Mouse (Mus musculus): ENCODE results near the gene Mobp.

Gene Mobp

GRCm38 (mm10) chr9:120135454-120135853, 14.1 kb upstream of the Mobp start:
- no peak for DNase-seq

- DNase-seq, result peak; percentile 61 to 81
Measured at GRCm38 (mm10) chr9:120140652-120141051, 8.9 kb upstream of the Mobp start.

GRCm38 (mm10) chr9:120144474-120144873, 5.0 kb upstream of the Mobp start:
- DNase-seq, result no peak

GRCm38 (mm10) chr9:120151152-120151551, 1.6 kb downstream of the Mobp start:
- DNase-seq, result no peak

GRCm38 (mm10) chr9:120151906-120152399, 2.4 kb downstream of the Mobp start:
- DNase-seq, result no peak

- DNase-seq, result no peak
Measured at GRCm38 (mm10) chr9:120158047-120158446, 8.5 kb downstream of the Mobp start.

- no peak for DNase-seq
Measured at GRCm38 (mm10) chr9:120163862-120164261, 14.4 kb downstream of the Mobp start.

- DNase-seq, result no peak
Measured at GRCm38 (mm10) chr9:120167826-120168225, 18.3 kb downstream of the Mobp start.

GRCm38 (mm10) chr9:120171295-120171694, 21.8 kb downstream of the Mobp start:
- peak; percentile 48 to 70 for DNase-seq

- no peak for DNase-seq
Measured at GRCm38 (mm10) chr9:120174436-120175137, 25.1 kb downstream of the Mobp start.

- no peak for DNase-seq
Measured at GRCm38 (mm10) chr9:120178813-120179212, 29.3 kb downstream of the Mobp start.

GRCm38 (mm10) chr9:120184499-120184898, 35.0 kb downstream of the Mobp start:
- peak in 1 of 2 experiments; percentile 34 for DNase-seq

GRCm38 (mm10) chr9:120186856-120187255, 37.3 kb downstream of the Mobp start:
- DNase-seq, result no peak

- no peak for DNase-seq
Measured at GRCm38 (mm10) chr9:120190891-120191290, 41.4 kb downstream of the Mobp start.

GRCm38 (mm10) chr9:120191362-120192098, 42.0 kb downstream of the Mobp start:
- DNase-seq, result peak; percentile 50 to 80

GRCm38 (mm10) chr9:120192742-120193141, 43.2 kb downstream of the Mobp start:
- no peak for DNase-seq

GRCm38 (mm10) chr9:120200873-120201272, 51.4 kb downstream of the Mobp start:
- DNase-seq, result no peak

GRCm38 (mm10) chr9:120201743-120202142, 52.2 kb downstream of the Mobp start:
- DNase-seq, result no peak

- peak in 1 of 2 experiments; percentile 9 for DNase-seq
Measured at GRCm38 (mm10) chr9:120202683-120203082, 53.2 kb downstream of the Mobp start.

GRCm38 (mm10) chr9:120203936-120204335, 54.4 kb downstream of the Mobp start:
- no peak for DNase-seq

GRCm38 (mm10) chr9:120206897-120207296, 57.4 kb downstream of the Mobp start:
- DNase-seq, result no peak

- peak in 1 of 2 experiments; percentile 17 for DNase-seq
Measured at GRCm38 (mm10) chr9:120210068-120210467, 60.6 kb downstream of the Mobp start.

- no peak for DNase-seq
Measured at GRCm38 (mm10) chr9:120210865-120211264, 61.4 kb downstream of the Mobp start.

- DNase-seq, result no peak
Measured at GRCm38 (mm10) chr9:120212936-120213335, 63.4 kb downstream of the Mobp start.

Data from lung, postnatal 4 days (tissue).